Mouse (Mus musculus) megakaryocyte-erythroid progenitor cell, adult 5-6 weeks (primary cell): ENCODE data around the gene Fam20a. TPM values are rescaled to one million over a fixed set of nuclear protein-coding genes. Genes with fewer than 3 reads are reported as not detected.
A peak's percentile ranks its signal among the peaks of the same experiment; 100 is the strongest.

ENCODE experiments used
- ATAC-seq: replicated peaks from 2 replicates; pipeline ENCODE4 v1.8.0; 2016; ENCODE audit warnings: mild to moderate bottlenecking, inconsistent platforms; ENCODE audit not compliant: severe bottlenecking, poor library complexity, low FRiP score, low TSS enrichment
- total RNA-seq, 2 experiments: library from RNA; stranded (forward) in 1 of 2; stranded (reverse) in 1 of 2; fragments of 200-1000, 215-1000 nt in 1 of 2; fragments of >200 nt in 1 of 2; fragmentation: Nextera tagmentation in 1 of 2; gene quantifications; 2 replicates each; pipeline ENCODE4 v1.2.3; 2014 to 2017

The Fam20a gene
- total RNA-seq, 2 experiments from 2014 or later: 0.70 TPM; not detected in 1

DNA sequence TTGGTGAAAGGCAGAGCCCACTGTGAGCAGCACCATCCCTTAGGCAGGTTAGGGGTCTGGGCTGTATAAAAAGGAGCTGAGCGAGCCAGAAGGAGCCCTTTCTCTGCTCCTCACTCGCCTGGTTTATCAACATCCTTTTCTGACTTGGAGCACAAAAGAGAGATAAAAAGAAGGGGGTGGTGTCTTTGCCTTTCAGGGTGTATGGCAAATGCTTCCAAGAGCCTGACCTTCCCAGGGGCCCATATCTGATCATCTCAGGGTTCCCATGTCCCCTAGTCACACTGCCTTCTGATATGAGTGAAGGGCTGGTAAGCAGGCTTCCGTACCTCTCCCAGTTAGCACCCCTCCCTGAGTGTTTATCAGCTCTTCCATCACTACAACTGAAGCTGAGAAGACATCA lies 94.0 kb downstream of the Fam20a start:
- ATAC-seq: peak; percentile 58

DNA sequence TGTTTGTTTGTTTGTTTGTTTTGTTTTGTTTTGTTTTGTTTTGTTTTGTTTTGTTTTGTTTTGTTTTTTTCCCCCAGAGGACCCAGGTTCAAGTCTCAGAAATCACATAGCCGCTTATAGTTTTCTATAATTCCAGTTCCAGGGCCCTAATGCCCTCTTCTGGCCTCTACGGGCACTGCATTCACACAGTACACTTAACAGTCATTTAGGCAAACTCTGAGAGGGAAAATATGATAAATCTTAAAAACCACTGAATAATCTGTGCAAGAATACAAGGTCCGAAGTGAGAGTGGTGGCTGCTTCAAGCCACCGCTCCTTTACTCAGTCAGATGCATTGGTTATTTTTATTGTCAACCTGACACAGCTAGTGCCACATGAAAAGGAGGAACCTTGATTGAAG lies 94.4 kb downstream of the Fam20a start:
- ATAC-seq: peak; percentile 54

DNA sequence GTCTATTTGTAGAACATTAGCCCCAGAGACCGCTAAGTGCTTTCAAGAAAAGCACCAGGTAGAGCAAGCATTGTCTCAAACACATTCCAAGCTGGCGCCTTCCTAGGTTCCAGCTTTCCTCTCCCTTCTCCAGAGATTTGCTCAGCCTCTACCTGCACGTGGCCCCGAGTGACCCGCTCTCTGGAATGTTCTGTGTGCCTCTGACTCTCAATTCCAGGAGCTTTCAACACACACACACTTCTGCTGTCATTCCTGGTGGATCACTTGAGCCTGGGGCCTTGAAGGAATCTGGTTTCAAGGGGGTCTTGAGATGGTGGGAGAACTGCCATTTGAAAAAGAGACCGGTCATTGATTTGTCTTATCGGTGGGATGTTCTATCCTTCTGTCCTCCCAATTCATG lies 98.8 kb downstream of the Fam20a start:
- ATAC-seq: no peak

DNA sequence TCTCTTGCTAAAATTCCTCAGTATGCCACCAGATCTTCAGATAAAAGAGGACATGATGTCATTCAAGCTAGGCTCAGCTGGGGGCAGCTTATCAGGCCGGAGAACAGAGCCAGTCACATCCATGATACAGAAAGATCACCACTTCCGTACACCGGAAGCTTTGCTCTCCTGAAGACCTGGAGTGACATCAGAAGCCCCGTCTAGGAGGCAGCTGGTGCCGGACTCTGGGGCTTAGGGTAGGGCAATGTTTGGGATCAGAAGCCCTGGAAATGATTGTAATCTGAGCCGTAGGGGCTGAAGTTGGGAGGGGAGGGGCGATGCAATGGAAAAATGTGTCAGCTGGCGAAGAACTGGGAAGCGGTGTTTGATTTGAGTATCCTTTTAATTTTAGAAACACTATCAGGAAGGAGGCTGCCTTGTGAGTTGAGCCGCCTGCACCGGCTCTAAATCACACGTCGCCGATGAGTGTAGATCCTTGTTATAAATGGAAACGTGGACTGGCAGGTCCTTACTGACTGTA lies 99.5 kb downstream of the Fam20a start:
- ATAC-seq: 0 out of 2 replicates have a peak, but pooled peaks have one; percentile 35

DNA sequence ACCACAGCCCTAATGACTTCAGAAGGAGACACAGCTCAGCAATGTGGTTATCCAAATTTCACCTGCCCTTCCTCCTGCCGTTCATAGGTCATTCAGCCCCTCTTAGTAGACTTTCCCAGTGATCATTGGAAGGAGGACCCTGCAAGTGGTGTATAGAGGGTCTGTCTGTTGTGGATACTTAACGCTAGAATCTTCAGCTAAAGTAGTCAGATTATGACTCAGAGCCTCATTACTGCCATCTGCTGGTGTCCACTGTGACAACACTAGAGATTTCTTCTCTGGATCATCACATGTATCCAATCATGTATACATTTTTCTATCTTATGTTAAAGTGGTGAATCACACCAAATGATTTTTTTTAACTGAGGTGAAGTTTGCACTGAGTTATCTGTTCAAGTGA lies 100.9 kb downstream of the Fam20a start:
- ATAC-seq: peak; percentile 69

GRCm38 (mm10) chr11:109620356-109620755 lies 101.7 kb downstream of the Fam20a start:
- ATAC-seq: no peak

Other genes starting within 250 kb of the Fam20a start
- 7.3 and 9.3 TPM in 2 replicates for gene Arsg, start 248.9 kb downstream of the Fam20a start, total RNA-seq (2014; fragmentation: Nextera tagmentation)
- gene Arsg, start 248.9 kb downstream of the Fam20a start, total RNA-seq (2017): 4.1 and 4.7 TPM in 2 replicates
- gene Slc16a6, start 248.7 kb downstream of the Fam20a start, total RNA-seq (2014; fragmentation: Nextera tagmentation): 40.6 and 46.9 TPM in 2 replicates
- gene Slc16a6, start 248.7 kb downstream of the Fam20a start, total RNA-seq (2017): 16.5 and 20.6 TPM in 2 replicates
- 21.2 and 30.6 TPM in 2 replicates for gene Wipi1, start 110.3 kb downstream of the Fam20a start, total RNA-seq (2014; fragmentation: Nextera tagmentation)
- 5.9 and 9.0 TPM in 2 replicates for gene Wipi1, start 110.3 kb downstream of the Fam20a start, total RNA-seq (2017)
- gene Prkar1a, start 72.9 kb downstream of the Fam20a start, total RNA-seq (2014; fragmentation: Nextera tagmentation): 93.1 and 106 TPM in 2 replicates
- gene Prkar1a, start 72.9 kb downstream of the Fam20a start, total RNA-seq (2017): 72.0 and 76.5 TPM in 2 replicates
- gene 1700012B07Rik, start 105.8 kb upstream of the Fam20a start, total RNA-seq (2014; fragmentation: Nextera tagmentation): 3.4 TPM in 1 of 2 replicates, not detected in the other
- gene 1700012B07Rik, start 105.8 kb upstream of the Fam20a start, total RNA-seq (2017): not detected in 2 replicates